Mouse (Mus musculus) liver, embryonic 15.5 days (tissue): ENCODE data around the gene Hand1. TPM values are rescaled to one million over a fixed set of nuclear protein-coding genes. Genes with fewer than 3 reads are reported as not detected.
"Not testable (repeated sequence)": the region's sequence is repeated elsewhere in the genome, so short reads cannot be mapped to it uniquely, and the experiment has no call there.

Source experiments
- ATAC-seq: fragments of 200-750 bp; cut with Nextera tagmentation; 2 replicates; pipeline ENCODE4 v1.8.0; 2017; ENCODE audit warnings: moderate number of reproducible peaks, mild to moderate bottlenecking, moderate library complexity; ENCODE audit not compliant: insufficient read depth
- H3K27ac ChIP-seq: fragments of 300-500 bp; sonication (generic); replicated peaks from 2 replicates; pipeline ENCODE4 v1.5.1; 2015; ENCODE audit warnings: mild to moderate bottlenecking, inconsistent platforms
- H3K27me3 ChIP-seq: fragments of 300-500 bp; sonication (generic); 2 replicates; pipeline ENCODE4 v1.6.1; 2015; ENCODE audit warnings: mild to moderate bottlenecking, inconsistent platforms
- H3K36me3 ChIP-seq: fragments of 300-500 bp; sonication (generic); replicated peaks from 2 replicates; pipeline ENCODE4 v1.6.1; 2015; ENCODE audit warnings: moderate library complexity, mild to moderate bottlenecking, inconsistent platforms
- H3K4me1 ChIP-seq: fragments of 300-500 bp; sonication (generic); replicated peaks from 2 replicates; pipeline ENCODE4 v1.6.1; 2015; ENCODE audit warnings: inconsistent platforms
- H3K4me2 ChIP-seq: fragments of 300-500 bp; sonication (generic); 2 replicates; pipeline ENCODE4 v1.6.1; 2015; ENCODE audit warnings: moderate library complexity, mild to moderate bottlenecking, inconsistent platforms
- H3K4me3 ChIP-seq: fragments of 300-500 bp; sonication (generic); replicated peaks from 2 replicates; pipeline ENCODE4 v1.5.1; 2015; ENCODE audit warnings: mild to moderate bottlenecking, inconsistent platforms
- H3K9ac ChIP-seq: fragments of 300-500 bp; sonication (generic); 2 replicates; pipeline ENCODE4 v1.6.1; 2015; ENCODE audit warnings: moderate library complexity, mild to moderate bottlenecking, inconsistent platforms
- H3K9me3 ChIP-seq: fragments of 300-500 bp; sonication (generic); replicated peaks from 2 replicates; pipeline ENCODE4 v1.6.1; 2016; ENCODE audit warnings: inconsistent platforms
- WGBS: fragments of 180-500 bp; shearing (Covaris S2); methylation state at CpG from one replicate; pipeline ENCODE4 v1.1.7; 2015; ENCODE audit warnings: mixed read lengths; ENCODE audit not compliant: insufficient replicate concordance; 5-methylcytosine and 5-hydroxymethylcytosine counted together
- polyA plus RNA-seq: library from polyadenylated mRNA; unstranded; fragments of >200 nt; fragmentation: Nextera tagmentation; extraction: Ambion mirVana; gene quantifications from 2 replicates; pipeline ENCODE4 v1.2.1, GENCODE M21; 2015

The Hand1 gene
- polyA plus RNA-seq, 1 experiment from 2014 or later: 0.06 TPM

DNA sequence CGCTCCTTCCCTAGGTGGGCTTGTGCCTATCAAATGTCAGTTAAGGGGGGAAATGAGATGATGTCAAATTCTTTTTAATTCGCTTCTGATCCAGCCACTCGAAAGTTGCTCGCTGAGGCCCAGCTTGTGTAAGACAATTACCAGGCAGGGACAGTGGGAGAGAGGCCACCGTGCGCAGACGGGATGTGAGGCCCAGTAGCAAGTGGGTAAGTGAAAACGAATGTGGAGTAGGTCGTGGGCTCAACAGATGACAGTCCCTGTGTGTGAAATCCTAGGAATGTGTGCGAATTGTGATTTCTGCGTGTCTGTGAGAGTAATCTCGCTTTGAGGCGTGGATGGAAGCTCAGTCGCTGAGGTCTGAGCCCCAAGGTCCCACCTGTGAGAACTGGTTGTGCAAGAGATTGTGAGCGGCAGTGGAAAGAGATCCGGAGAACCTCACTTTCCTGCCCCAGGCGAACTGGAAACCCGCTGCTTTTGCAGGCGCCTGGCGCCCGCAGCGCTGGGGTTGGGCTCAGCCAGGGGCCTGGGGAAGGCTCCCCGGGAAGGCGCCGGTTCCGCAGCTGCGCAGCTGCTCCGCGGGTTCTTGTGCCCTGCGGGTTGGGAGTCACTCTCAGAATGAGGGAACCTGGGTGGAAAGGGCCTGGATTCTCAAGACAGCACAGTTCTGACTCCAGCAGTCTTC is 819 bp upstream of the Hand1 start:
- Histone ChIP-seq H3K27ac (no peak overlapping the region), H3K9me3 (no peaks in the 10 kb centered on the region), H3K4me1 (no peaks in the 10 kb centered on the region), H3K4me3 (no peak overlapping the region), H3K36me3 (no peaks in the 10 kb centered on the region), H3K27me3 (peaks cover 100% of the 10 kb centered on the region), H3K4me2 (no peak overlapping the region), H3K9ac (no peak overlapping the region)
- WGBS: 4% methylated on average over 30 of the region's 30 CpGs
- no peak for ATAC-seq

DNA sequence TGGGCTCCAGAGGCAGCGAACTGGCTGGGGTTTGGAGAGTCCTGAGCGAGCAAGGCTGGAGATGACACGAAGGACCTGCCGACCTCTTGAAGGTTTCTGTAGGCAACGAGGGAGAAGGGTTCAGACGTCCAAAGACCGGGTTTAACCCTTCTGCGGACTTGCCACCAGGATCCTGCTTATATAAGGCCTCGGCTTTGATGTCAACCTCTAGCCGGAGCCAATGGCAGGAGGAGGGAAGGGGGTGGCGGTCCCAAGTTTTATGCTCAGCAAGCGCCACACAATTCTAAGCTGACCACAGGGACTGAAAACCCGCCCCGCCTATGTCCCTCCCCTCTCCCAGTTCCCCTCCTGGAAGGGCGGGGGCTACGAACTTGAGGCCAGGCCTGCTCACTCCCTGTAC is 757 bp downstream of the Hand1 start:
- WGBS: 10% methylated on average over 16 of the region's 16 CpGs
- H3K4me1 ChIP-seq: peaks cover 7% of the 10 kb centered on the region; the same call in 1 of the 2 replicates
- H3K4me2 ChIP-seq: no peak overlapping the region
- H3K9ac ChIP-seq: no peak overlapping the region
- H3K27ac ChIP-seq: no peak overlapping the region
- H3K27me3 ChIP-seq: peaks cover 100% of the 10 kb centered on the region
- H3K36me3 ChIP-seq: no peaks in the 10 kb centered on the region
- no peaks in the 10 kb centered on the region for H3K9me3 ChIP-seq
- H3K4me3 ChIP-seq: no peak overlapping the region
- ATAC-seq: no peak

DNA sequence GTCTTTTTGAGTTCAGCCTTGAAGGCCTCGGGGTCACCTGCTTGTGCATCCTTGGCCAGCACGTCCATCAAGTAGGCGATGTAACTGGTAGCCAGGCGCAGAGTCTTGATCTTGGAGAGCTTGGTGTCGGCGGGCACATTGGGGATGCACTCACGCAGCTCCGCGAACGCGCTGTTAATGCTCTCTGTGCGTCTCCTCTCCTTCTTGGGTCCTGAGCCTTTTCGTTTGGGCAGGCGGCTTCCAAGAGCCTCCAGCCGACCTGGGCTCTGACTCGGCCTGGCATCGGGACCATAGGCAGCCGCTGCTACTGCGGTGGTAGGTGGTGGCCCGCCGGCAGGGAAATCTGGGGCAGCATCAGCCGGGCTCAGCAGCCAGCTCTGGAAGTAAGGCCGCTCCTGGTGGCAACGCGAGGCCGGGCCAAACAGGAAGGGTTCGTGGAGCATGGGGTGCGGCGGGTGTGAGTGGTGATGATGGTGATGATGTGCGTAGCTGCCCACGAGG is 1.3 kb downstream of the Hand1 start:
- WGBS: 4% methylated on average over 31 of the region's 31 CpGs
- H3K4me3 ChIP-seq: no peak overlapping the region
- no peak for ATAC-seq

DNA sequence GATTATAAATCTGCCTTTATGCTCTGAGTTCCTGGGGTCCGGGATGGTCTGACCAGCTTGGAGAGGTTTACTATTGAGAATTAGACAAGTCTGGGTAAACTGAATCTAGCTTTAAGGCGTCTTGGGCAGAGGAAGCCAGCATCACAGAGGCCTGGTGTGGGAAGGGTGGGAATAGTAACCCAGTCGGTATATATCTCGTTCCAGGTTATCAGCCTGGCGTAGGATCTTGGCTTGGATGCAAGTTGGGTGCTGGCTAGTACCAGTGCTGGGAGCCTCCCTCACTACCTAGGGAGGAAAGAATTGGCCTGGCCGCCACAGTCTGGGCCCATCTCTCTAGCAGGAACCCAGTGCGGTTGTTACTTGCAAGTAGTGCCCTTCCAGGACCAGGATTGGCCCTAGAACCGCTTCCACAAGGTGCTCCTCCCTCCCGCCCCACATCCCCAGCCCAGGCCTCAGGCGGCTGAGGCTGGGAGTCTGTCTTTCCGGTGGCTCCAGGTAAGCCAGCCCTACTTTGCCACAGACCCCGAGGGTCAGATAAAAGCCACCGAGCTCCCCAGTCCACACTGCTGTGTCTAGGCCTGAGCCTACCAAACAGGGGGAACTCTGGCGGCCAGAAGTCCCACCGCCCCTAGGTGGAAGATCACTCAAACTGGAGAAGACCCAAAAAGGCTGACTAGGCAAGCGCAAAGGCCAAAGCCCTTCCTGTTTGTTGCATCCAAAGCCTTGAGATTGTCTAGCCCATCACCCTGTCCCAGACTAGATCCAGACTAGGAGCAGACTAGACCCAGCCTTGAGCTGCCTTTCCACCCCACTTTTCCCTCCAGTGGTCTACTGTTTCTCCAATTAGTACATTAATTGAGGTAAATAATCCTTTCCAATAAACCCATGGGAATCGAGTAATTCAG is 2.5 kb downstream of the Hand1 start:
- Histone ChIP-seq H3K9ac (no peak overlapping the region), H3K27ac (no peak overlapping the region), H3K36me3 (no peaks in the 10 kb centered on the region), H3K9me3 (no peaks in the 10 kb centered on the region), H3K4me2 (no peak overlapping the region), H3K27me3 (peaks cover 100% of the 10 kb centered on the region), H3K4me1 (peaks cover 7% of the 10 kb centered on the region; the same call in 1 of the 2 replicates), H3K4me3 (no peak overlapping the region)
- WGBS: 25% methylated on average over 17 of the region's 17 CpGs
- no peak for ATAC-seq

More for the DNA sequence above, 1.3 kb downstream of the Hand1 start:
- no peak overlapping the region for H3K27ac ChIP-seq
- H3K4me2 ChIP-seq: no peak overlapping the region
- peaks cover 7% of the 10 kb centered on the region; the same call in 1 of the 2 replicates for H3K4me1 ChIP-seq
- H3K9ac ChIP-seq: no peak overlapping the region
- H3K27me3 ChIP-seq: peaks cover 100% of the 10 kb centered on the region
- no peaks in the 10 kb centered on the region for H3K36me3 ChIP-seq
- no peaks in the 10 kb centered on the region for H3K9me3 ChIP-seq

DNA sequence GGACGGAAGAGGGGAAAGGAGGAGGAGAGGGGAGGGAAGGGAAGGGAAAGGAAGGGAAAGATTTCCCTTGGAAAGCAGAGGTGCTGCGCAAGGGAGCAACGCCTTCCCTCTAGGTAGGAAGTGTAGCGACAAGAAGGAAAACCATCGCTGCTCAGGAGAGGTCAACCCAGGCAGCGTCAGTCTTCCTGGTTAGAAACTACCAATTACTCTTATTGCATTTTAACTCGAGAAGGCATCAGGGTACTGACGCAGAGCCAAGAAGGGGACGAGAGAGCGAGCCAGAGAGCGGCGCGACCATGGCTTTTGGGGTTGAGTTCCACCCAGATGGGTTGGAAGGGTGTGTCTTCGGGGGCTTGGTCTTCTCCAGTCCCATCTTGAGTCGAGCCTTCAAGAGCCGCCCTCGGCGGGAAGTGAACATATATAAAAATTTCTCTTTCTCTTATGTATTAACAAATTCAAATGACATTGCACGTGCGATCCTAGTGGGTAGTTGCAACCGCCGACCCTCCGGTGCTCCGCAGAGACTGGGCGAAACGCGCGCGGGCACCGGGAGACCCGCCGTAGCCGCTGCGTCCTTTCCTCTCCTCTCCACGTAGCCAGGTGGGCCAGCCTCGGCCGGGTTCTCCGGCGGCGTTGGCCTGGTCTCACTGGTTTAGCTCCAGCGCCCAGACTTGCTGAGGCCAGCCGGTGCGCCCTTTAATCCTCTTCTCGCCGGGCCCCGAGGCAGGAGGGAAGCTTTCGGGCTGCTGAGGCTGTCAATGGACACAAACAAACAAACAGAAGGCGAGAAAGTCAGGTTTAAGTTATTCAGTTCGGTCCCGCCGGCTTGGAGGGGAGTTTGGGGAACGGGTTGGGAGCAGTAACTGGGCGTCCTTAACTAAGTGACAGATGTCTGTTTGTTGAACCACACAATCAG is 3.4 kb downstream of the Hand1 start:
- Histone ChIP-seq H3K4me2 (no peak overlapping the region), H3K4me3 (no peak overlapping the region), H3K9me3 (no peaks in the 10 kb centered on the region), H3K27ac (no peak overlapping the region), H3K9ac (no peak overlapping the region), H3K4me1 (peaks cover 7% of the 10 kb centered on the region; the same call in 1 of the 2 replicates), H3K27me3 (peaks cover 96% of the 10 kb centered on the region), H3K36me3 (no peaks in the 10 kb centered on the region)
- ATAC-seq: no peak
- WGBS: 3% methylated on average over 53 of the region's 53 CpGs

DNA sequence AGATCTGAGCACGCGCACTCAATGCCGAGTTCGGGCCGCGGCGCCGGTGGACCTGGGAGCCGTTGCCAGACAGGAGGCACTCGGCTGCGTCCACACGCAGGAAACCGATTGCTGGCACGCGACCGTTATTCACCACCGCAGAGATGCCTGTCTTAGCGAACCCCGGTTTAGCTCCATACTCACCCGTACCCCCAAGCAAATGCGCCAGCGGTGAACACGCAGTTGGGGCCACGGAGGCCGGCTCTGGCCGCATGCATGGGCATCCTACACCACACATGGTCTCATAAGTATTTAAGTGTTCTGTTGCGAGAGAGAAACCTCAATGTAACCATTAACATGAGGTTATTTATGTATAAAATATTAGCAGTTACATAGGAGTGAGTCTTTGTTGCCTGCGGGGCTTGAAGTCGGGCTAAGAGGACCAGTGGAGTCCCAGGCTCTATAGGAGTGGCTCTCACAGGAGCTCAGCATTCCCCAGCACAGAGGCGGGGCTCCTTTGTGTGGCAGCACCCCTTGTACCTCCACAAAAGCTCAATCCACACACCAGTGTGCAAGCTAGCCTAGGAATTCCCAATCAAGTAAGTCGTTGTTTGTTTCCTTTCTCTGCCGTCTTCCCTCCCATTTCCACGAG is 4.6 kb downstream of the Hand1 start:
- H3K36me3 ChIP-seq: no peaks in the 10 kb centered on the region
- no peak overlapping the region for H3K27ac ChIP-seq
- peak overlapping the region; percentile 20; the same call in 1 of the 2 replicates for H3K4me3 ChIP-seq
- no peak for ATAC-seq
- H3K4me1 ChIP-seq: peaks cover 7% of the 10 kb centered on the region; the same call in 1 of the 2 replicates
- no peaks in the 10 kb centered on the region for H3K9me3 ChIP-seq
- H3K27me3 ChIP-seq: peaks cover 92% of the 10 kb centered on the region
- peak overlapping the region; percentile 30 for H3K4me2 ChIP-seq
- 2% methylated on average over 33 of the region's 33 CpGs for WGBS
- H3K9ac ChIP-seq: no peak overlapping the region

DNA sequence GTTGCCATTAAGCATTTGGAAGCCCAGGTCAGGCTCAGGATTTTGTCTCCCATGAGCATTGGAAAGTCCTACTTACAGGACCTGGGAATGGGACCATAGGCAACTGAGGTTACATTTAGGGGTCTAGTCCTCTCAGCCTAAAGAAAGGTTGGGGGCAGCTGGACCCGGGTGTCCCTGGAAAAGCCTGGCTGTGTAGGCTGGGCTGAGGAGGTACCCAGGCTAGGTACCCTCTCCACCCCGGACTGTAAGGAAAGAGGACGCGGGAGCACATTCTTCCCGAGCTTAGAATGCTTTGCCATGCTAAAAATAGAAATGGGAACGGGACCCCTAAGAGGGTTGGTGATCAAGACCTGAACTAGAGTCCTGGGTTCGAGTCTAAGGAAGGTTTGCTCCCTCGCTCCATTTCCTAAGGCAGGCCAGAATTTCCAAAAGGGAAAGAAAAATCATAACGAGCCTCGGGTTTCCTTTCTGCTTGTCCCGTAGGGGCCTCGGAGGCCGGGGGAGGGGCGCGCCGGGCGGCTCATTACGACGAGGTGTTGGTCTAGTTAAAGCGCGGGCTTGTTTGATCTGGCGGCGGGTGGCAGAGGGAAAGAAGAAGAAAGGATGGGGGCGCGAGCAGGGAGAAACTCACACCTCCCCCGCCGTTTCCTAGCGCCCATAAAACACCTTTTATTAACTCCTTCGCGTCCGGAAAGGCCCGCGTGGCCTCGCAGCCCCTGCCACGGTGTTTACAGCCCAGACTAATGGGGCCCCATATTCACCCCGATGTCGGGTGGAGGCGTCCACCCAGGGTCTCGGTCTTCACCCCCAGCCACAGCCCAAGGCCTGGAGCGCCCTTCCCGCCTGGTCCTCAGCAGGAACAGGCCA is 5.3 kb downstream of the Hand1 start:
- WGBS: 2% methylated on average over 41 of the region's 41 CpGs
- peaks cover 84% of the 10 kb centered on the region for H3K27me3 ChIP-seq
- no peak for ATAC-seq
- no peaks in the 10 kb centered on the region for H3K36me3 ChIP-seq
- H3K9me3 ChIP-seq: no peaks in the 10 kb centered on the region
- no peak overlapping the region for H3K27ac ChIP-seq
- peaks cover 7% of the 10 kb centered on the region; the same call in 1 of the 2 replicates for H3K4me1 ChIP-seq
- H3K9ac ChIP-seq: no peak overlapping the region
- peak overlapping the region; percentile 20; the same call in 1 of the 2 replicates for H3K4me3 ChIP-seq
- H3K4me2 ChIP-seq: peak overlapping the region; percentile 30

DNA sequence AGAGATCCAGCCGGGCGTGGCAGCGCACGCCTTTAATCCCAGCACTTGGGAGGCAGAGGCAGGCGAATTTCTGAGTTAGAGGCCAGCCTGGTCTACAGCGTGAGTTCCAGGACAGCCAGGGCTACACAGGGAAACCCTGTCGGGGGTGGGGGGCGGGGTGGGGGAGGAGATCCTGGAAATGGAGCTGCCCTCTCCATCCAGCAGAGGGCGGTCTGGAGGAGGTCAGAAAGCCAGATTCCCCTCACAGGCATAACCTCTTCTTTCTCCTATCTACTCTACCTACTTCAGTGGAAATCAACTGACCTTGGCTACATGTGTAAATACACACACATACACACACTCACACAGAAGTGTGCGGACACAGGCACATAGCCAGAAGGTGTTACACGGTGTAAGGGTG is 7.4 kb downstream of the Hand1 start:
- 48% methylated on average over 11 of the region's 11 CpGs for WGBS
- not testable (repeated sequence) for ATAC-seq

DNA sequence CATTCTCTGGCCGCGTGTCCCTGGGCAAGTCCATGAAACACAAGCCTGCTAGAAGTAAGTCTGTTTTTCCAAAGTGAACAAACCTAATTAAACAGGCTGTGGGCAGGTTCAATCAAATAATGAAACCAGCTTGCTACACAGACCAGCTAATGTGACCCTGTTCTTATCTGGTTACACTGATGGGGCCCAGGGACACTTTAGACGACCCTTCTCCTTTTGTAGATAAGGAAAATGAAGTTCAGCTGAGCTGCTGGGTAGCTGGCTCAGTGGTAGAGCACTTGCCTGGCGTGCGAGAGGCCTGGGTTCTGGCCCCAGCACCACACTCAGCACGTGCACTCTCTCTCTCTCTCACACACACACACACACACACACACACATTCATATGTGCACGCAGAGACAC is 8.9 kb downstream of the Hand1 start:
- 41% methylated on average over 7 of the region's 7 CpGs for WGBS
- H3K4me1 ChIP-seq: peaks cover 7% of the 10 kb centered on the region; the same call in 1 of the 2 replicates
- ATAC-seq: no peak
- H3K27ac ChIP-seq: no peak overlapping the region
- no peak overlapping the region for H3K4me3 ChIP-seq
- H3K4me2 ChIP-seq: no peak overlapping the region
- no peak overlapping the region for H3K9ac ChIP-seq
- no peaks in the 10 kb centered on the region for H3K36me3 ChIP-seq
- H3K27me3 ChIP-seq: peaks cover 50% of the 10 kb centered on the region
- no peaks in the 10 kb centered on the region for H3K9me3 ChIP-seq

More for the DNA sequence above, 7.4 kb downstream of the Hand1 start:
- not testable (repeated sequence) for H3K27ac ChIP-seq, H3K36me3 ChIP-seq, H3K4me1 ChIP-seq, H3K9me3 ChIP-seq, H3K4me2 ChIP-seq, H3K9ac ChIP-seq, H3K4me3 ChIP-seq
- peaks cover 64% of the 10 kb centered on the region for H3K27me3 ChIP-seq
